Mouse (Mus musculus) forebrain, embryonic 11.5 days (tissue): Measurements from ENCODE around the gene 4930435E12Rik. TPM values are rescaled to one million over a fixed set of nuclear protein-coding genes. Genes with fewer than 3 reads are reported as not detected.

ENCODE experiments used
- ATAC-seq: fragments of 200-750 bp; cut with Nextera tagmentation; replicated peaks from 2 replicates; pipeline ENCODE4 v1.8.0; 2017; ENCODE audit warnings: moderate TSS enrichment; ENCODE audit not compliant: low FRiP score
- DNase-seq: peaks from one replicate; pipeline ENCODE4 v3.0.0-alpha.2; 2017; ENCODE audit warnings: low spot score
- H3K27ac ChIP-seq: fragments of 300-500 bp; sonication (generic); 2 replicates; pipeline ENCODE4 v1.5.1; 2014; ENCODE audit warnings: low read depth, low read length
- H3K27me3 ChIP-seq: fragments of 300-500 bp; sonication (generic); 2 replicates; pipeline ENCODE4 v1.6.1; 2014; ENCODE audit warnings: mild to moderate bottlenecking, low read length, mixed read lengths; ENCODE audit not compliant: control insufficient read depth, insufficient read depth
- H3K36me3 ChIP-seq: fragments of 300-500 bp; sonication (generic); 2 replicates; pipeline ENCODE4 v1.6.1; 2014; ENCODE audit warnings: mild to moderate bottlenecking, low read length, moderate library complexity, mixed read lengths; ENCODE audit not compliant: control insufficient read depth, insufficient read depth
- H3K4me1 ChIP-seq: fragments of 300-500 bp; sonication (generic); replicated peaks from 2 replicates; pipeline ENCODE4 v1.6.1; 2014; ENCODE audit warnings: low read length, mixed read lengths; ENCODE audit not compliant: control insufficient read depth, insufficient read depth
- H3K4me2 ChIP-seq: fragments of 300-500 bp; sonication (generic); 2 replicates; pipeline ENCODE4 v1.6.1; 2014; ENCODE audit warnings: low read depth, mild to moderate bottlenecking, low read length, moderate library complexity, mixed read lengths; ENCODE audit not compliant: severe bottlenecking
- H3K4me3 ChIP-seq: fragments of 300-500 bp; sonication (generic); 2 replicates; pipeline ENCODE4 v1.5.1; 2014; ENCODE audit warnings: low read depth, low read length
- H3K9ac ChIP-seq: fragments of 300-500 bp; sonication (generic); 2 replicates; pipeline ENCODE4 v1.6.1; 2014; ENCODE audit warnings: low read length
- H3K9me3 ChIP-seq: fragments of 300-500 bp; sonication (generic); 2 replicates; pipeline ENCODE4 v1.6.1; 2016; ENCODE audit warnings: low read length, mixed read lengths; ENCODE audit not compliant: control insufficient read depth
- WGBS: fragments of 180-500 bp; shearing (Covaris S2); extraction: QIAGEN DNeasy Blood & Tissue Kit; methylation state at CpG from one replicate; pipeline ENCODE4 v1.1.7; 2014; 5-methylcytosine and 5-hydroxymethylcytosine counted together
- polyA plus RNA-seq: library from polyadenylated mRNA; unstranded; fragments of >200 nt; fragmentation: Nextera tagmentation; extraction: Ambion mirVana; gene quantifications from 2 replicates; pipeline ENCODE4 v1.2.1, GENCODE M21; 2014

4930435E12Rik gene
- polyA plus RNA-seq, 1 experiment from 2014 or later: not detected

DNA sequence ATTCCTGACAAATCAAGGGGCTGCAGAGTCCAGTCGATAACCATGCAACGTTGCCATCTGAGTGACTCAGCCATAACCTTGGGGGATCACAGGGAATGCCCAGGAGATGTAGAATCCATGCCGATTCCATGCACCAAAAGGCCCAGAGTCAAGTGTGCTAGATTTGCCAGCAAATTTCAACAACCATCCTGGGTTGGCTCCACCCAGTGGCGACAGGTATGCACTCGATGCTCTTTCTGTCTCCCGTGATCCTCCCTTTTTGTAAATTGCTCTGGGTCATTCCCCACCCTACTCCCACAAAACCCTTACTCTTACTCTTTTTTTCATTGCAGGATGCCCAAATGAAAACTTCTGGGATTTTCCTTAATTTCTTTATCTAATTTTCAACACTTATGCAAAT is 52.2 kb downstream of the 4930435E12Rik start:
- WGBS: 56% methylated on average over 6 of the region's 6 CpGs

DNA sequence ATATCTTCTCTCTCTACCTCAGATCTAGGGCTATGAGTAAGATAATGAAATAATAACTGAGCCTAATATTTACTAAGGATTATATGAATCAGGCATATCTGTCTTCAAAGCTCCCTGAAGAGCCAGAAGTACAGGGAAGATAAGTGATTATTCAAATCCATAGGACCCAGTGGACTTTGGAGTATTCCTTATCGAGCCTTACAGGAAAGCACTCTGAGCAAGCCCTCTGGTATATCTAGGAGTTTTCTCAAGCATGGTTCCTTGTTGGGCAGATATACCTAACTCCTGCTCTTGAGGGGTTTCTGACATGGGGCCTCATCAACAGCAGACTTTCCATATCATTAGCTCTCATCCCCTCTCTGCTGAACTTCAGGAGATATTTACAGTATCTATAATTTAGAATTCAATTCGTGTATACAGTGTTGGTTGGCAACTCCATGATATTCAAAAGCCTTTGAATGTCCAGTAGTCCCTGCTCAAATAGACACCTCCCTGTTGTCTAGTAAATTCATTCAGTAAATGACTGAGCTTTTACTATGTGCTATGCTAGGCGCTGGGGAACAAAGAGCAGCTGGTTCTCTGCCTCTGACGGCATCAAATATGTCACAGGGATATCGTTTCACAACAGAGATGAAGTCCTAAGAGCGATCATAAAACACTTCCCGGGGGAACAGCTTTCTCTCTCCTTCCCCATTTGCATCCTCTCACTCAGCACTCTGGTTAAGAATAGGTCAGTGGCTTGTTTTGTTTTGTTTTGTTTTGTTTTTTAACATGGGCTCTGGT is 53.4 kb downstream of the 4930435E12Rik start:
- Histone ChIP-seq H3K27ac (no peak overlapping the region), H3K4me3 (no peak overlapping the region), H3K4me1 (no peaks in the 10 kb centered on the region), H3K9me3 (no peaks in the 10 kb centered on the region), H3K36me3 (no peaks in the 10 kb centered on the region), H3K27me3 (no peaks in the 10 kb centered on the region), H3K4me2 (no peak overlapping the region), H3K9ac (no peak overlapping the region)
- DNase-seq (no peak), ATAC-seq (no peak)
- WGBS: 81% methylated on average over 7 of the region's 7 CpGs

More for the DNA sequence above, 52.2 kb downstream of the 4930435E12Rik start:
- no peaks in the 10 kb centered on the region for H3K36me3 ChIP-seq
- no peaks in the 10 kb centered on the region for H3K9me3 ChIP-seq
- no peak overlapping the region for H3K4me2 ChIP-seq
- H3K9ac ChIP-seq: no peak overlapping the region
- ATAC-seq: no peak
- no peaks in the 10 kb centered on the region for H3K27me3 ChIP-seq
- H3K4me3 ChIP-seq: no peak overlapping the region
- no peak for DNase-seq
- no peak overlapping the region for H3K27ac ChIP-seq
- no peaks in the 10 kb centered on the region for H3K4me1 ChIP-seq

DNA sequence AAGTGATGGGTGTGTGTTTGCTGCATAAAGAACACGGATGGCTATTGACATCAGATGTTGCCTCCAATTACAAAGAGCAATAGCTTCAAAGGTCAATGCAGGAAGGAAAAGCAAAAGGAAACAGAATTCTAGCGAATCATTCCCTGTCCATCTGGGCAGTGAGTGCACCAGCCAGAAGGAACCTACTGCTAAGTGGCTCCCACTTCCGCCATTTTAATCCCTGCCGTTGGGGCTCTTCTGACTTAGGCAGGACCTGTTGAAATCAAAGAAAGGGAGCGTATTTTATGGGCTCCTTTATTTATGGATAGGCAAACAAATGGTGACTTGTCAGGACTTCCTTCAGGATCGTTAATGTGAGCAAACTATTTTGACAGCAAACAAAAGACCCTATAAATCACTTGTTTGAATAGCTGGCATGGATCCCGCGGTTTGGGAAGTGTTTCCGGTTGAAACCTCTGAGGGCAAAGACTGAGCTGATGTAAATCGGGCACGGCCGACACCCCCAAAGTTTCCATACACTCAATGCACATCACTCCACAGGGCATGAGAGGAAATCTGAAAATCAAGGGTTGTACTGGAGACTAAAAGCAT is 55.5 kb downstream of the 4930435E12Rik start:
- no peak for ATAC-seq
- H3K9me3 ChIP-seq: no peaks in the 10 kb centered on the region
- 68% methylated on average over 12 of the region's 12 CpGs for WGBS

DNA sequence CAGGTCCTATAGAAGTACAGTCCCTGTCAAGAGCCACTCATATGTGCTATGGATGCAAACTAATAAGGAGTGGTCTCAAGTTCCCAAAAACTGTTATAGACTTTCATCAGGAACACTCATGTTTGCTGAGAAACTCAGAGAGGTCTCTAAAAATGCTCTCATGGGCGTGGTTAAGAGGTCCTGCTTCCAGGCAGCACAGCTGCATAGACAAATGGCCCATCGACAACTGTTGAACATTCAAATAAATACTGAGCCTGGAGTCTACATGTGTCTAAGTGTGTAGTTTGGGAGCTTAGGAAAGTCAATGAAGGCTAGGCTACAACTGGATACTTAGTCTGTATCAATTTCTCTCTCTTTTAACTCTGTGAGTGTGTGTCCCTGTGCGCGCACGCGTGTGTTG is 57.4 kb downstream of the 4930435E12Rik start:
- Histone ChIP-seq H3K9me3 (no peaks in the 10 kb centered on the region), H3K36me3 (no peaks in the 10 kb centered on the region), H3K9ac (no peak overlapping the region), H3K4me1 (no peaks in the 10 kb centered on the region), H3K27ac (no peak overlapping the region), H3K4me2 (no peak overlapping the region), H3K27me3 (no peaks in the 10 kb centered on the region), H3K4me3 (no peak overlapping the region)
- 93% methylated on average over 6 of the region's 6 CpGs for WGBS
- ATAC-seq (no peak), DNase-seq (no peak)

More for the DNA sequence above, 55.5 kb downstream of the 4930435E12Rik start:
- no peak overlapping the region for H3K4me3 ChIP-seq
- no peaks in the 10 kb centered on the region for H3K36me3 ChIP-seq
- no peak overlapping the region for H3K9ac ChIP-seq
- no peak overlapping the region for H3K27ac ChIP-seq
- H3K4me2 ChIP-seq: no peak overlapping the region
- no peaks in the 10 kb centered on the region for H3K27me3 ChIP-seq
- no peaks in the 10 kb centered on the region for H3K4me1 ChIP-seq
- no peak for DNase-seq

DNA sequence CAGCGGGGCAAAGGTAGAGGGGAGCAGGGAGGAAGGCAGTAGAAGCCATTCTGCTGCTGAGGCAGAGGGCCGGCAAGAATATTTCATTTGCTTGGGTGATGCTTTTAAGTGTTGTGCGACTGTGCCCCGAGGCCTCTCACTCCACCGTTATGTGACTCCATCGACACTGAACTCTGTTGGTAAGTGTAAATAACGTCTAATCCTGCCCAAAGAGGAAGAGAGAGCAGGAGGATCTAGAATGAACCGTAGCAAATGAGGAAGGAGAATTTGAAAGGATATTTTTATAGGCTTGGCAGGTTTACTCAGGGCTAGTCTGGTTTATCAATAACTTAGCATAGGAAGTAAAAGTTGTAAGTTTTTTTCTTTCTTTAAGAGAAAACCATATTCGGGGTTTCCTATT is 59.0 kb downstream of the 4930435E12Rik start:
- H3K27ac ChIP-seq: no peak overlapping the region
- DNase-seq (no peak), ATAC-seq (no peak)
- H3K27me3 ChIP-seq: no peaks in the 10 kb centered on the region
- H3K4me2 ChIP-seq: no peak overlapping the region
- H3K9me3 ChIP-seq: no peaks in the 10 kb centered on the region
- 87% methylated on average over 9 of the region's 9 CpGs for WGBS
- no peak overlapping the region for H3K4me3 ChIP-seq
- no peaks in the 10 kb centered on the region for H3K4me1 ChIP-seq
- H3K9ac ChIP-seq: no peak overlapping the region
- no peaks in the 10 kb centered on the region for H3K36me3 ChIP-seq

DNA sequence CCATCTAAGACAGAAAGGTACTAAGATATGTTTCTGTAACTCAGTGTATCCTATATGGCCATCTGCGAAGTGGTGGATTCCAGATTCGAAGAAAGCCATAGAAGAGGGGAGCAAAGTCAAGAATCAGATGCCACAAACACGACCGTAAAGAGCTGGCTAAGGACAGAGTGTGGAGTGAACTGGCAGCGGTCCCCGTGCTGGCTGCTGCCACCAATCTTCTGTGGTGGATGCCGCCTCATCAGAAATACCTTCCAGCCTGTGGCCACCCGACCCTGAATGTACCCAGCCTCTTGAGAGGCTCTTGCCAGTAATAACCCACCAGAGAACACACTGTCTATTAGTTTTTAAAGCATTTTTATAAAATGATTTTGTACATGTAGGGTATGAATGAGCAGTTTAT is 60.2 kb downstream of the 4930435E12Rik start:
- Histone ChIP-seq H3K27ac (no peak overlapping the region), H3K9me3 (no peaks in the 10 kb centered on the region), H3K4me1 (no peaks in the 10 kb centered on the region), H3K36me3 (no peaks in the 10 kb centered on the region), H3K4me2 (no peak overlapping the region), H3K9ac (no peak overlapping the region), H3K27me3 (no peaks in the 10 kb centered on the region), H3K4me3 (no peak overlapping the region)
- 92% methylated on average over 8 of the region's 8 CpGs for WGBS
- ATAC-seq: no peak
- no peak for DNase-seq

DNA sequence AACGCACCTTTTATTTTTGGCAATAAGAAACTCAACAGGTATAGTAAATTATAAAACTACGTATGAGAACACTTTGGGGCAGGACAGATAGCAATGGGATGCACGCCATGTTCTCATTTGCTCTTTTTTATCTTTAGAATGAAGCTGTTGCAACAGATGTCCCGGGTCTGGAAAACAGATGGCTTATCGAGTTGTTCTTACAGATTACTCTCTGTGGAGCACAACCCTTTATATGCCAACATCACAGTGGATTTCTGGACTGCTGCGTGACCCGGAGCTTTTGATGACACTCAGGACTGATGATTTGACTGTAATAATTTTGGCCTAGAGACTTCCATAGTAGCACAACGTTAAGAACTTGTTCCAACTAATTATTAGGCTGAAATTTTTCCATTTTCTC is 60.8 kb downstream of the 4930435E12Rik start:
- 92% methylated on average over 8 of the region's 8 CpGs for whole genome bisulfite sequencing
- Histone ChIP-seq H3K4me2 (no peak overlapping the region), H3K4me1 (no peaks in the 10 kb centered on the region), H3K27me3 (no peaks in the 10 kb centered on the region), H3K4me3 (no peak overlapping the region), H3K27ac (no peak overlapping the region), H3K9me3 (no peaks in the 10 kb centered on the region), H3K36me3 (no peaks in the 10 kb centered on the region), H3K9ac (no peak overlapping the region)
- no peak for DNase-seq
- ATAC-seq: no peak

DNA sequence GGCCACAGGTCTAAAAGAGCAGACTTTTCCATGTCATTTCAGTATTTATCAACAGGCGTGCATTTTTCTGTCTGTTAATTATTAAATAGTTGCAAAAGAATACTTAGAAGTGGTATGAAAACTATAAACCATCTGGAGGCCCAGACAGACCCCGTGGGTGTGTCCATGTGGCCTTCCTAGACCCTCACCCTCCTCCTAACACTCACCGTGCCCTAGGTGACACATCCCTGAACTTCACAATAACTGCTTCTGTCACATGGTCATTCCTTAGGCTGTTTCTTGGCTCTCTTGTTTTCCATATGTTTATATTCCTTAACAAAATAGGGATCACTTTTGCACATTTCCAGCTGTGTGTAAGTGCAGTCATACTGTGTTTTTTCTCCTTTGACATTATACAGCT is 61.9 kb downstream of the 4930435E12Rik start:
- Histone ChIP-seq H3K9me3 (no peaks in the 10 kb centered on the region), H3K4me1 (no peaks in the 10 kb centered on the region), H3K27me3 (no peaks in the 10 kb centered on the region), H3K9ac (no peak overlapping the region), H3K27ac (no peak overlapping the region), H3K36me3 (no peaks in the 10 kb centered on the region), H3K4me2 (no peak overlapping the region), H3K4me3 (no peak overlapping the region)
- DNase-seq: no peak
- WGBS: 78% methylated on average over 3 of the region's 3 CpGs
- no peak for ATAC-seq

DNA sequence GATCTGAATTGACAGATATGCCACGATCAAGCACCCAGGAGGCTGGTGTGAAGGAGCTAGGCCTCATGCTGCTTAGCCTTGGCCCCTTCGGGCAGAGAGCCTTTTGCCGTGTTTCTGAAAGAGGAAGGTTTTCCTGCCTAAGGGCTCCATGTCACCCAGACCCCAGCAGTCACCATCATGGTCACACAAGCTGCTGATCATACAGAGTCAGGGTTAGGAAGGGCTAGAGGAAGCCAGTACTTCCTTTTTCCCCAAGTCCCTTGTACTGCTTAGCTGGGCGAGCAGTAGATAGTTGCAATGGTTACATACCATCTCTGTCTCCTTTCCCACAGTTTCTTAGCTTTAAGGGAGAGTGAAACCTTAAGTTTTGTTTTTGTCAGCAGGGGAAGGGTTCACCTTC is 65.0 kb downstream of the 4930435E12Rik start:
- ATAC-seq: no peak
- DNase-seq: no peak
- Histone ChIP-seq H3K4me3 (no peak overlapping the region), H3K9ac (no peak overlapping the region), H3K4me1 (no peaks in the 10 kb centered on the region), H3K4me2 (no peak overlapping the region), H3K9me3 (no peaks in the 10 kb centered on the region), H3K27me3 (no peaks in the 10 kb centered on the region), H3K36me3 (no peaks in the 10 kb centered on the region), H3K27ac (no peak overlapping the region)
- 88% methylated on average over 4 of the region's 4 CpGs for WGBS
